Mouse (Mus musculus) embryo, embryonic 9.5 days (tissue): ENCODE measurements at regions not wholly inside any gene's neighbourhood (a gene's known extent, or its start where the extent isn't known, plus 50 kb on each side); places are given as distances from the start of the nearest gene placed in this dataset.
"Not testable (repeated sequence)": the region's sequence is repeated elsewhere in the genome, so short reads cannot be mapped to it uniquely, and the experiment has no call there.

Source experiments
- DNase-seq: peaks from one replicate; pipeline ENCODE4 v3.0.0-alpha.2; 2017; ENCODE audit errors: extremely low spot score

GRCm38 (mm10) chr5:45382804-45383203, 67.2 kb downstream of the Qdpr start:
- no peak for DNase-seq

GRCm38 (mm10) chr5:45378486-45378885, 71.5 kb downstream of the Qdpr start:
- no peak for DNase-seq

- DNase-seq: no peak
These were observed 77.0 kb downstream of the Qdpr start for GRCm38 (mm10) chr5:45373069-45373468.

GRCm38 (mm10) chr5:45368451-45368850, 81.6 kb downstream of the Qdpr start:
- DNase-seq: peak; percentile 20

- no peak for DNase-seq
These were observed 89.8 kb downstream of the Qdpr start for GRCm38 (mm10) chr5:45360189-45360588.

GRCm38 (mm10) chr5:45340411-45340810, 109.6 kb downstream of the Qdpr start:
- no peak for DNase-seq

- DNase-seq: no peak
These were observed 113.2 kb downstream of the Qdpr start for GRCm38 (mm10) chr5:45336801-45337200.

- DNase-seq: not testable (repeated sequence)
These were observed 125.6 kb downstream of the Qdpr start for GRCm38 (mm10) chr5:45324468-45324867.

GRCm38 (mm10) chr5:45323500-45323899, 126.5 kb downstream of the Qdpr start:
- DNase-seq: no peak

GRCm38 (mm10) chr5:45318026-45318425, 132.0 kb downstream of the Qdpr start:
- no peak for DNase-seq

GRCm38 (mm10) chr5:45301120-45301519, 148.9 kb downstream of the Qdpr start:
- no peak for DNase-seq

GRCm38 (mm10) chr5:45298872-45299271, 151.2 kb downstream of the Qdpr start:
- no peak for DNase-seq

- DNase-seq: no peak
These were observed 154.9 kb downstream of the Qdpr start for GRCm38 (mm10) chr5:45295134-45295533.

- DNase-seq: no peak
These were observed 157.0 kb downstream of the Qdpr start for GRCm38 (mm10) chr5:45292833-45293546.

GRCm38 (mm10) chr5:45292383-45292782, 157.7 kb downstream of the Qdpr start:
- no peak for DNase-seq

GRCm38 (mm10) chr5:45291752-45292151, 158.3 kb downstream of the Qdpr start:
- no peak for DNase-seq

GRCm38 (mm10) chr5:45291276-45291675, 158.8 kb downstream of the Qdpr start:
- DNase-seq: no peak

GRCm38 (mm10) chr5:45286454-45286853, 163.6 kb downstream of the Qdpr start:
- no peak for DNase-seq

GRCm38 (mm10) chr5:45284680-45285079, 165.4 kb downstream of the Qdpr start:
- DNase-seq: no peak

- DNase-seq: no peak
These were observed 166.1 kb downstream of the Qdpr start for GRCm38 (mm10) chr5:45283908-45284415.

- peak; percentile 72 for DNase-seq
These were observed 167.7 kb downstream of the Qdpr start for GRCm38 (mm10) chr5:45282207-45282930.

- DNase-seq: peak; percentile 88
These were observed 171.5 kb downstream of the Qdpr start for GRCm38 (mm10) chr5:45278571-45278970.

- peak; percentile 50 for DNase-seq
These were observed 172.0 kb downstream of the Qdpr start for GRCm38 (mm10) chr5:45278005-45278432.
